Mouse (Mus musculus) heart, embryonic 12.5 days (tissue): ENCODE results near the gene Aldh3b2. TPM values are rescaled to one million over a fixed set of nuclear protein-coding genes. Genes with fewer than 3 reads are reported as not detected.

Experiments used
- ATAC-seq: fragments of 200-750 bp; cut with Nextera tagmentation; 2 replicates; pipeline ENCODE4 v1.8.0; 2017; ENCODE audit warnings: moderate TSS enrichment, moderate library complexity; ENCODE audit not compliant: insufficient number of reproducible peaks, low FRiP score
- H3K27ac ChIP-seq: fragments of 300-500 bp; sonication (generic); 2 replicates; pipeline ENCODE4 v1.5.1; 2016; ENCODE audit warnings: mild to moderate bottlenecking, moderate library complexity; ENCODE audit not compliant: poor library complexity, severe bottlenecking
- H3K27me3 ChIP-seq: fragments of 300-500 bp; sonication (generic); replicated peaks from 2 replicates; pipeline ENCODE4 v1.6.1; 2016; ENCODE audit warnings: mild to moderate bottlenecking, moderate library complexity
- H3K36me3 ChIP-seq: fragments of 300-500 bp; sonication (generic); 2 replicates; pipeline ENCODE4 v1.6.1; 2016; ENCODE audit warnings: mild to moderate bottlenecking, moderate library complexity
- H3K4me1 ChIP-seq: fragments of 300-500 bp; sonication (generic); replicated peaks from 2 replicates; pipeline ENCODE4 v1.6.1; 2016; ENCODE audit warnings: mild to moderate bottlenecking
- H3K4me2 ChIP-seq: fragments of 300-500 bp; sonication (generic); 2 replicates; pipeline ENCODE4 v1.6.1; 2016; ENCODE audit warnings: mild to moderate bottlenecking, moderate library complexity
- H3K4me3 ChIP-seq: fragments of 300-500 bp; sonication (generic); 2 replicates; pipeline ENCODE4 v1.5.1; 2016; ENCODE audit warnings: mild to moderate bottlenecking
- H3K9ac ChIP-seq: fragments of 300-500 bp; sonication (generic); 2 replicates; pipeline ENCODE4 v1.6.1; 2016; ENCODE audit warnings: mild to moderate bottlenecking, moderate library complexity
- H3K9me3 ChIP-seq: fragments of 300-500 bp; sonication (generic); replicated peaks from 2 replicates; pipeline ENCODE4 v1.6.1; 2016; ENCODE audit warnings: mild to moderate bottlenecking, moderate library complexity
- WGBS: fragments of 180-500 bp; shearing (Covaris S2); methylation state at CpG from one replicate; pipeline ENCODE4 v1.1.7; 2016; 5-methylcytosine and 5-hydroxymethylcytosine counted together
- polyA plus RNA-seq: library from polyadenylated mRNA; unstranded; fragments of >200 nt; fragmentation: Nextera tagmentation; extraction: Ambion mirVana; gene quantifications from 2 replicates; pipeline ENCODE4 v1.2.1, GENCODE M21; 2016

The Aldh3b2 gene
- polyA plus RNA-seq, 1 experiment from 2014 or later = 0.86 TPM

DNA sequence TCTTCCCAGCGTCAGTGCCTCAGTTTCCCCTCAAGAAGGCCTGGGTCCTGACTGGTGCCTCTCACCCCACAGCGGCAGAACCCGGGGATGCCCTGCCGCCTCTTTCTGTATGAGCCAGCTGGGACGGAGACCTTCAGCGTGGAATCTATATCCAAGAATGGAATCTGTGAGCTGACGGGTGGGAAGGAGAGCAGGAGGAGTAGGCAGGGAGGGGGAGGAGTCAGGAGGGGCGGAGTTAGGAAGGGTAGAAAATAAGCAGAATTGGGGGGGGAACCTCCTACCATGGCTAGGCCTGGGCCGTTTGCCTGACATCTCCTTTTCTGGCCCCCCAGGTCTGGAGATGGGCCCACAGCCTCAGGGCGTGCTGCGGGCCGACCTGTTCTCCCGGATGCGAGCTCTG is 15.9 kb downstream of the Aldh3b2 start:
- H3K9me3 ChIP-seq = no peaks in the 10 kb centered on the region
- no peak overlapping the region for H3K4me3 ChIP-seq
- no peak for ATAC-seq
- H3K27me3 ChIP-seq = peaks cover 10% of the 10 kb centered on the region; the same call in 1 of the 2 replicates
- no peak overlapping the region for H3K4me2 ChIP-seq
- no peak overlapping the region for H3K9ac ChIP-seq
- 81% methylated on average over 14 of the region's 14 CpGs for WGBS
- peaks cover 3% of the 10 kb centered on the region; the same call in 1 of the 2 replicates for H3K36me3 ChIP-seq
- no peak overlapping the region for H3K27ac ChIP-seq
- peaks cover 30% of the 10 kb centered on the region for H3K4me1 ChIP-seq

DNA sequence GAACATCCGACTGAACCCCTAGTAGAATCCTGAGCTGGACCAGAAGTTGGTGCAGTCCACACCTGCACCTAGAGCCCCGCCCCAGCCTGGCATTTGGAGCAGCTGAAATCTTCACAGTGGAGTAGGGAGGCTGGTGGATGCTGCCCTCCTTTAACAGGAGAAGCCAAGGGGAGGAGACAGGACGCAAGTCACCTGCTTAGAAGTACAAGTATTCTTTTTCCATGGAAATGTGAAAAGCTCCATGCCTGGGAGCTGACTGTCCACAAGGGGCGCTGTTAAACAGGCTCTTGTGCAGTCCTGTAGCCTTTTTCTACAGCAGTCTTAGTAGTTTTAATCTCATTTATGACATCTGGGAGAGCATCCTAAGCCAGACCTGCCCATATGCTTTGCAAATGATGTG is 16.6 kb downstream of the Aldh3b2 start:
- no peak overlapping the region for H3K27ac ChIP-seq
- H3K36me3 ChIP-seq = peaks cover 3% of the 10 kb centered on the region; the same call in 1 of the 2 replicates
- H3K9me3 ChIP-seq = no peaks in the 10 kb centered on the region
- no peak overlapping the region for H3K9ac ChIP-seq
- peaks cover 26% of the 10 kb centered on the region for H3K4me1 ChIP-seq
- ATAC-seq = no peak
- H3K4me2 ChIP-seq = no peak overlapping the region
- H3K27me3 ChIP-seq = peaks cover 10% of the 10 kb centered on the region; the same call in 1 of the 2 replicates
- H3K4me3 ChIP-seq = no peak overlapping the region
- WGBS = 80% methylated on average over 4 of the region's 4 CpGs

DNA sequence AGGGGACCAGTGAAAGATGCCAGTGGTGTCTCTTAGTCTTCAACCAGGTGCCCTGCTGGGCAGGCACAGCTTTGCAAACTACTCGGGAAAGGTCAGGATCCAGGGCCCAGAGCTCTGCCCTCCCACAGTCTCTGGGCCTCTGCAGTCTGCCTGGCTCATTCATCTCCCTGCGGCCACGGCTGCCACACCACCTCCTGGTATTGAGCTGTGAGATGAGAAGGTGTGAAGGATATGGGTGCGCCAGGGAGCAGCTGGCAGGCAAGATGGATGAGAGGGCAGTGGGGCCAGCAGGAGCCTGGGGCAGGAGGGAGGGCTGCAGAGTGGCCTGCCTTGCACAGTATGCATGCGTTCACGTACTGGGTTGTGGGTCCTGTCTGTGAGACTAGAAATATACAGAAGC is 18.7 kb downstream of the Aldh3b2 start:
- 54% methylated on average over 6 of the region's 6 CpGs for WGBS
- Histone ChIP-seq H3K27ac (no peak overlapping the region), H3K4me2 (no peak overlapping the region), H3K4me3 (no peak overlapping the region), H3K4me1 (peaks cover 13% of the 10 kb centered on the region), H3K9ac (no peak overlapping the region; the same call in 1 of the 2 replicates), H3K36me3 (peaks cover 3% of the 10 kb centered on the region; the same call in 1 of the 2 replicates), H3K9me3 (no peaks in the 10 kb centered on the region), H3K27me3 (peaks cover 15% of the 10 kb centered on the region; the same call in 1 of the 2 replicates)
- ATAC-seq = no peak

DNA sequence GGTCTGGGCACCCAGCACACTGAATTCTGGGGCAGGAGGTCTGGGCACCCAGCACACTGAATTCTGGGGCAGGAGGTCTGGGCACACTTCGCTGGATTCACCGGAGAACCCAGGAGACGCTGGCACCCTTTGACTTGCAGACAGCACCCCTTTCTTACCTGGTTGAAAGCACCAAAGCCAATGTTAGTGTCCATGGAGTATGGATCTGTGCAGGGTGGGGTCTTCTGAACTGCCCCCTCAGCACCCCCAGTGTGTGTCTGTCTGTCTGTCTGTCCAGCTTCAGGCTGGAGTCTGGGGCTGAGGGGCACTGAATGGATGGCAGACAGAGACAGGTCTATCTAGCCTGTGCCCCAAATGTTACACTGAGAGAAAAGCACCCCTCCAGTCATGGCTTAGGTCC is 19.4 kb downstream of the Aldh3b2 start:
- 89% methylated on average over 3 of the region's 3 CpGs for WGBS

DNA sequence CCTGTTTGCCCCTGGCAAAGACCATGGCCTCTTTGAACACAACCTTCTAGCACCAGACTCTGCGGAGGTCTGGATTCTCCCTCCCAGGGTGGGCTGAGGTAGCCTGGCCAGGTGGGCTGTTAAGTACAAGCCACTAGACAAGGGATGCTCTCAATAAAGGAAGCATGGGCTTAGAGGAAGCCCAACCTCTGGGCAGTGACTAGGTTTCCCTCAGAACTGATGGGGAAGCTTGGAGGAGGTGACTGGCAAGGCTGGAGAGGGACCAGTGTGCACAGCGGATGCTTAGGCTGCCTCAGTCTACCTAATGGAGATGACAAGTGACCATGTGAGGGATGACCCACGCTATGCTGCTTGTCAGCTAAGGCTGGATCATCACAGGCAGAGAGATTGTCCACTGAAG is 19.8 kb downstream of the Aldh3b2 start:
- peaks cover 2% of the 10 kb centered on the region for H3K4me1 ChIP-seq
- H3K27me3 ChIP-seq = peaks cover 15% of the 10 kb centered on the region; the same call in 1 of the 2 replicates
- H3K27ac ChIP-seq = no peak overlapping the region
- H3K4me2 ChIP-seq = no peak overlapping the region
- 85% methylated on average over 3 of the region's 3 CpGs for WGBS
- peaks cover 3% of the 10 kb centered on the region; the same call in 1 of the 2 replicates for H3K36me3 ChIP-seq
- no peaks in the 10 kb centered on the region for H3K9me3 ChIP-seq
- ATAC-seq = no peak
- no peak overlapping the region for H3K9ac ChIP-seq
- H3K4me3 ChIP-seq = no peak overlapping the region

More for the DNA sequence above, 19.4 kb downstream of the Aldh3b2 start:
- Histone ChIP-seq H3K4me1 (peaks cover 6% of the 10 kb centered on the region), H3K27me3 (peaks cover 15% of the 10 kb centered on the region; the same call in 1 of the 2 replicates), H3K9ac (no peak overlapping the region), H3K4me3 (no peak overlapping the region), H3K9me3 (no peaks in the 10 kb centered on the region), H3K27ac (no peak overlapping the region), H3K4me2 (no peak overlapping the region), H3K36me3 (peaks cover 3% of the 10 kb centered on the region; the same call in 1 of the 2 replicates)
- ATAC-seq = no peak

DNA sequence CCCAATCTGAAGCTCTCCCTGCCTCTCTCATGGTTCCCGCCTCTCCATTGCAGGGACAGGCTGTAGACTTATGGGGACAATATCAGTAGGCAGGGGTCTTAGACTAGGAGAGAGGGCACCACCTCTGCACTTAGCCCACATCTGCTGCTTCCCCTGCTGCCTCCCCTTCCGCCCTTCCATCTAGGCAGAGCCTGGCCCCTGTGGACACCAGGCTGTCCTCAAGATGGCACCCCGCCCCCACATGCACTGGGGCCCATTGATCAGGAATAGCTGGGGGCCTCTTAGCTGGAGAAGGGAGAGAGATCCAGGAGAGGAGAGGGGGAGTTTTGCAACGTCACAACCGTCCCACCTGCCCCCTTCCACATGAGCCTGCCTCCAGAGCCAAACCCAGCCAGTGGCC is 20.3 kb downstream of the Aldh3b2 start, which contains the start of gene Tbx10:
Tbx10 (plus strand) TSS at position 337 of the 400 bp plus-strand sequence.
- H3K4me2 ChIP-seq = no peak within 1 kb of the TSS
- 41% methylated on average over 5 of the region's 5 CpGs for WGBS
- H3K27ac ChIP-seq = no peak within 1 kb of the TSS
- H3K4me3 ChIP-seq = no peak within 1 kb of the TSS
- H3K4me1 ChIP-seq = peaks cover 4% of the 10 kb centered on the region; the same call in 1 of the 2 replicates
- ATAC-seq = no peak
- no peak within 1 kb of the TSS for H3K9ac ChIP-seq
- H3K9me3 ChIP-seq = no peaks in the 10 kb centered on the region
- peaks cover 15% of the 10 kb centered on the region; the same call in 1 of the 2 replicates for H3K27me3 ChIP-seq
- peaks cover 3% of the 10 kb centered on the region; the same call in 1 of the 2 replicates for H3K36me3 ChIP-seq

DNA sequence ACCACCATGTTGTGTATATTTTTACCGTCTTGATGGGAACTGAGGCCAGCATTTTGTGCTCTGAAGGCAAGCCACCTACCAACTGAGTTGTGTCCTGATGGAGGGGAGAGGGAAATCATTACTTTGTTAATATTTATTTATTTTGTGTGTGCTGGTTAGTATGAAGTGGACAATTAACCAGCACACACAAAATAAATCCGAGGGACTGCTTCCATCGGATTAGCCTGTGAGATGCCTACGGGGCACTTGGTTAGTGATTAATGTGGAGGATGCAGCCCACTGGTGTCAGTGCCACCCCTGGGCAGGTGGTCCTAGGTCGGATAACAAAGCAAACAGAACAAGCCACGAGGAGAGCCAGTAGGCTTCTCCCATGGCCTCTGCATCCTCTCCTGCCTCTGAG is 22.8 kb downstream of the Aldh3b2 start:
- H3K9me3 ChIP-seq = no peaks in the 10 kb centered on the region
- no peak overlapping the region for H3K27ac ChIP-seq
- peaks cover 14% of the 10 kb centered on the region for H3K4me1 ChIP-seq
- H3K4me3 ChIP-seq = no peak overlapping the region
- H3K4me2 ChIP-seq = no peak overlapping the region
- 66% methylated on average over 6 of the region's 6 CpGs for WGBS
- H3K27me3 ChIP-seq = peaks cover 15% of the 10 kb centered on the region; the same call in 1 of the 2 replicates
- no peaks in the 10 kb centered on the region for H3K36me3 ChIP-seq
- no peak overlapping the region for H3K9ac ChIP-seq
- no peak for ATAC-seq

DNA sequence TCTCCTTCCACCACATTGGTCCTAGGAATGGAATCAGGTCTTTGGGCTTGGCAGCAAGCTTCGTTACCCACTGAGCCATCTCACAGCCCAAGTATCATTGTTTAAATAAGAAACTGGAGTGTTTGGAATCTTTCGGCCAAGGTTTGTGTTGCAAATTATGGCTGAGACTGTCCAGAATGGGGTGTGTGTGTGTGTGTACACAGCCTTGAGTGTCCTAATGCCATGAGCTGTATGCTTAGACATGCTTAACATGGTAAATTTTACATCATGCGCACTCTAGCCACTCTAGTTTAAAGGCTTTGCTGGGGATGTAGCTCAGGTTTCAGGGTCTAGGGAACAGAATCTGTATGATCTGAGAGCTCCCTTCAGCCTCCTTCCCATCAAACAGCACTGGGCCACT is 23.4 kb downstream of the Aldh3b2 start:
- Histone ChIP-seq H3K9ac (no peak overlapping the region), H3K9me3 (no peaks in the 10 kb centered on the region), H3K4me1 (peaks cover 14% of the 10 kb centered on the region), H3K27me3 (peaks cover 15% of the 10 kb centered on the region; the same call in 1 of the 2 replicates), H3K4me2 (no peak overlapping the region), H3K27ac (no peak overlapping the region), H3K36me3 (no peaks in the 10 kb centered on the region), H3K4me3 (no peak overlapping the region)
- 88% methylated on average over 3 of the region's 3 CpGs for WGBS
- ATAC-seq = no peak

DNA sequence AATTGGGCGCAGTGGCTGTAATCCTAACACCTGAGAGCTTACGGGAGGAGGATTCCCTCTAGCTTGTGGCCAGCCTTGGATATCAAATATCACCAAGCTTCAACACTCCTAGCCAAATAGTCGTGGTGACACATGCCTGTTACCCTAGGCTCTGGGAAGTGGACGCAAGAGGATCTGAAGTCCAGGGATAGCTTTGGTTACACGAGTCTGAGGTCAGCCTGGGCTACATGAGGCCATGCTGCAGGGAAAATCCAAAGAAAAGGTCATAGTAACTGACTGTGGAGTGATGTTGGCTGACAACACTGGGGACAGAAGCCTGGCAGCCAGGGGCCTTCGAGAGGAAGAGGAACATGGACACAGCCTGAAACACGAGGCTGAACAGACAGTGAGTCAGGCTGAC is 24.0 kb downstream of the Aldh3b2 start:
- H3K4me3 ChIP-seq = no peak overlapping the region
- no peak for ATAC-seq
- no peaks in the 10 kb centered on the region for H3K36me3 ChIP-seq
- no peak overlapping the region for H3K9ac ChIP-seq
- H3K4me1 ChIP-seq = peaks cover 18% of the 10 kb centered on the region
- H3K27me3 ChIP-seq = peaks cover 10% of the 10 kb centered on the region; the same call in 1 of the 2 replicates
- no peak overlapping the region for H3K27ac ChIP-seq
- 64% methylated on average over 7 of the region's 7 CpGs for WGBS
- no peak overlapping the region for H3K4me2 ChIP-seq
- no peaks in the 10 kb centered on the region for H3K9me3 ChIP-seq

DNA sequence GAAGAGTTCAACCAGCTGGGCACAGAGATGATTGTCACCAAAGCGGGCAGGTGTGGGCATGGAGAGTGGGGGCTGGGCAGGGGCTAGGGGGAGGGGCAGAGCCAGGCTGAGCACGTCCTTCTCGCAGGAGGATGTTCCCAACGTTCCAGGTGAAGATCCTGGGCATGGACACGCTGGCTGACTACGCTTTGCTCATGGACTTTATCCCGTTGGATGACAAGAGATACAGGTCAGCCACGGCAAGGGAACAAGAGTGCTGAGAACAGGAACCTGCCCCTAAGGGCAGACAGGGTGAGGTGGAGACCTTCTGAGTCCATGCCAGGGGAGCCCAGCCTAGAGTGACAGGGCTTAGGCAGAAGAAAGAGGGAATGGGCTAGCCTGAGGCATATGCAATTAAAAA is 24.6 kb downstream of the Aldh3b2 start:
- H3K36me3 ChIP-seq = no peaks in the 10 kb centered on the region
- H3K9me3 ChIP-seq = no peaks in the 10 kb centered on the region
- no peak overlapping the region for H3K9ac ChIP-seq
- no peak overlapping the region for H3K27ac ChIP-seq
- H3K27me3 ChIP-seq = 0 out of 2 replicates have a peak, but pooled peaks cover 5% of the 10 kb centered on the region
- H3K4me1 ChIP-seq = peaks cover 25% of the 10 kb centered on the region
- no peak for ATAC-seq
- 80% methylated on average over 8 of the region's 8 CpGs for WGBS
- no peak overlapping the region for H3K4me3 ChIP-seq
- no peak overlapping the region for H3K4me2 ChIP-seq

DNA sequence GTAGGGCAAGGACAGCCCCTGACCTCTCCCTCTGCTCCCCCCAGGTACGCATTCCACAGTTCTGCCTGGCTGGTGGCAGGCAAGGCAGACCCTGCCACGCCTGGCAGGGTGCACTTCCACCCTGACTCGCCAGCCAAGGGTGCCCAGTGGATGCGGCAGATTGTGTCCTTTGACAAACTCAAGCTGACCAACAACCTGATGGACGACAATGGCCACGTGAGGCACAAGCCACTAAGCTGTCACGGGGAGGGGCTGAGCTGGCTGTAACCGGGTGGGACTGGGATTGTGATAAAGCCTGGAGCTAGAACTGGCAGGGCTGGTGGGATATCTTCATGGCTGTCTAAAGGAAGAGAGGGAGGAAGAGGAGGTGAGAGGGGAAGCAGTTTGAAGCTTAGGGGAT is 25.1 kb downstream of the Aldh3b2 start:
- WGBS = 48% methylated on average over 8 of the region's 8 CpGs

DNA sequence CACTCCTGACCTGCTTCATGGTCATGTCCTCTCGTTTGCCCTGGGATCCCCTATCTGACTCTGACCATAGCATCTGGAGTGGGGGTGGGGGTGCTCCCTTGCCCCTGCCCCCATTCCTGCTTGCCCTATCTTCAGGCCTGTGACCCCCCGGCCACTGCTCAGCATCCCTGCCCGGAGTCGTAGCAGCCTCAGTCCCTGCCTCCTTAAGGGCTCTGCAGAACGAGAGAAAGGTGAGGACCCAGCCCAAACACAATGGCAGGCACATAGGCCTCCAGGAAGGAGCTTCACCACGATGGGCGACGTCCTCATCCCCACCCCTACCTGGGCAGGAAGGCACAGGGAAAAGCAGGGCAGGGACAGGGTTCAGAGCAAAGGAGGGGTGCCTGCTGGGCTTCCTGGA is 26.2 kb downstream of the Aldh3b2 start:
- no peak overlapping the region for H3K4me3 ChIP-seq
- H3K9me3 ChIP-seq = no peaks in the 10 kb centered on the region
- ATAC-seq = no peak
- H3K9ac ChIP-seq = 0 out of 2 replicates have a peak overlapping the region, but pooled peaks have one; percentile 3
- no peaks in the 10 kb centered on the region for H3K36me3 ChIP-seq
- peaks cover 40% of the 10 kb centered on the region for H3K4me1 ChIP-seq
- WGBS = 67% methylated on average over 8 of the region's 8 CpGs
- H3K27me3 ChIP-seq = 0 out of 2 replicates have a peak, but pooled peaks cover 5% of the 10 kb centered on the region
- H3K4me2 ChIP-seq = no peak overlapping the region
- no peak overlapping the region for H3K27ac ChIP-seq

More for the DNA sequence above, 25.1 kb downstream of the Aldh3b2 start:
- Histone ChIP-seq H3K4me1 (peaks cover 30% of the 10 kb centered on the region), H3K4me2 (no peak overlapping the region), H3K9me3 (no peaks in the 10 kb centered on the region), H3K27me3 (0 out of 2 replicates have a peak, but pooled peaks cover 5% of the 10 kb centered on the region), H3K9ac (no peak overlapping the region), H3K4me3 (no peak overlapping the region), H3K27ac (no peak overlapping the region), H3K36me3 (no peaks in the 10 kb centered on the region)
- no peak for ATAC-seq
